Mouse (Mus musculus) CH12.LX (cell line): ENCODE results near the gene Tent5c. TPM values are rescaled to one million over a fixed set of nuclear protein-coding genes. Genes with fewer than 3 reads are reported as not detected.

Source experiments
- DNase-seq: peaks from one replicate; pipeline ENCODE4 v3.0.0-alpha.2; 2013; ENCODE audit errors: extremely low read depth
- H3K27ac ChIP-seq: 2 replicates; pipeline ENCODE4 v1.5.1; 2012; ENCODE audit warnings: low read depth, mild to moderate bottlenecking, control low read depth, moderate library complexity; ENCODE audit not compliant: insufficient read depth
- H3K27me3 ChIP-seq: replicated peaks from 2 replicates; pipeline ENCODE3; 2012; ENCODE audit warnings: inconsistent platforms
- H3K36me3 ChIP-seq, 2 experiments: replicated peaks in 1 of 2; 2 replicates each; pipeline versions ENCODE3 to v1.6.1; 2012; ENCODE audit warnings: inconsistent platforms in 1 of 2, low read length in 1 of 2, mild to moderate bottlenecking in 1 of 2, mixed read lengths in 1 of 2, moderate library complexity in 1 of 2; ENCODE audit not compliant: control insufficient read depth in 1 of 2, insufficient read depth in 1 of 2
- H3K4me1 ChIP-seq, 2 experiments: 2 replicates each; pipeline ENCODE4 v1.6.1; 2012; ENCODE audit warnings: inconsistent platforms in 1 of 2, moderate library complexity in 1 of 2; ENCODE audit not compliant: insufficient read depth in 2 of 2, control insufficient read depth in 1 of 2
- H3K4me2 ChIP-seq: 2 replicates; pipeline ENCODE4 v1.6.1; 2012; ENCODE audit warnings: low read depth, mild to moderate bottlenecking, control low read depth; ENCODE audit not compliant: poor library complexity, insufficient read depth, severe bottlenecking
- H3K4me3 ChIP-seq, 3 experiments: fragments of 150-350 bp in 1 of 3; sonication (generic) in 1 of 3; replicated peaks in 1 of 3; 2 replicates each; pipeline versions ENCODE3 to v1.5.1; 2011 to 2012; ENCODE audit warnings: low read depth in 2 of 3, low read length in 2 of 3, mild to moderate bottlenecking in 2 of 3, moderate library complexity in 2 of 3, control low read depth in 1 of 3, improper control_type of control experiment in 1 of 3, inconsistent platforms in 1 of 3, mixed read lengths in 1 of 3; ENCODE audit not compliant: poor library complexity in 1 of 3
- H3K79me2 ChIP-seq: replicated peaks from 2 replicates; pipeline ENCODE4 v1.6.1; 2012; ENCODE audit warnings: mild to moderate bottlenecking, moderate library complexity; ENCODE audit not compliant: control insufficient read depth, poor library complexity, insufficient read depth, severe bottlenecking; ENCODE audit errors: extremely low read depth
- H3K9ac ChIP-seq: 2 replicates; pipeline ENCODE4 v1.6.1; 2012; ENCODE audit warnings: low read depth, mild to moderate bottlenecking, control low read depth, moderate library complexity; ENCODE audit not compliant: insufficient read depth
- H3K9me3 ChIP-seq: replicated peaks from 2 replicates; pipeline ENCODE3; 2012; ENCODE audit warnings: low read length, inconsistent platforms, mixed read lengths
- BHLHE40 ChIP-seq: IDR thresholded peaks from 2 replicates; pipeline ENCODE4 v1.6.1; 2011; ENCODE audit warnings: mild to moderate bottlenecking, low read depth, low read length, improper control_type of control experiment
- CHD1 ChIP-seq: IDR thresholded peaks from 2 replicates; pipeline ENCODE4 v1.6.1; 2012; ENCODE audit warnings: low read depth, low read length, improper control_type of control experiment, inconsistent platforms
- CTCF ChIP-seq, 2 experiments: IDR thresholded peaks in 1 of 2; conservative IDR thresholded peaks in 1 of 2; 2 replicates each; pipeline ENCODE4 v1.5.1; 2011 to 2012; ENCODE audit warnings: low read depth in 2 of 2, low read length in 2 of 2, improper control_type of control experiment in 1 of 2, inconsistent platforms in 1 of 2, mild to moderate bottlenecking in 1 of 2, moderate library complexity in 1 of 2
- E2F4 ChIP-seq: IDR thresholded peaks from 2 replicates; pipeline ENCODE4 v1.6.1; 2011; ENCODE audit warnings: low read depth, low read length, improper control_type of control experiment; ENCODE audit not compliant: insufficient replicate concordance
- EP300 ChIP-seq: IDR thresholded peaks from 2 replicates; pipeline ENCODE4 v1.6.1; 2011; ENCODE audit warnings: low read length, improper control_type of control experiment
- ETS1 ChIP-seq: conservative IDR thresholded peaks from 2 replicates; pipeline ENCODE4 v1.6.1; 2012; ENCODE audit warnings: low read depth, mild to moderate bottlenecking, inconsistent platforms, low read length, improper control_type of control experiment, moderate library complexity
- GABPA ChIP-seq: IDR thresholded peaks from 2 replicates; pipeline ENCODE4 v1.6.1; 2012; ENCODE audit warnings: low read depth, low read length, improper control_type of control experiment, inconsistent platforms; ENCODE audit not compliant: insufficient replicate concordance
- HCFC1 ChIP-seq: IDR thresholded peaks from 2 replicates; pipeline ENCODE4 v1.6.1; 2012; ENCODE audit warnings: low read depth, mild to moderate bottlenecking, inconsistent platforms, low read length, improper control_type of control experiment
- IRF4 ChIP-seq: IDR thresholded peaks from 2 replicates; pipeline ENCODE4 v1.6.1; 2014; ENCODE audit warnings: low read depth, mild to moderate bottlenecking, inconsistent platforms, low read length, improper control_type of control experiment
- JUN ChIP-seq: IDR thresholded peaks from 2 replicates; pipeline ENCODE4 v1.6.1; 2011; ENCODE audit warnings: low read depth, mild to moderate bottlenecking, low read length, improper control_type of control experiment, moderate library complexity; ENCODE audit not compliant: insufficient read depth
- JUND ChIP-seq: conservative IDR thresholded peaks from 2 replicates; pipeline ENCODE4 v1.6.1; 2011; ENCODE audit warnings: low read depth, low read length, improper control_type of control experiment
- KAT2A ChIP-seq: IDR thresholded peaks from 2 replicates; pipeline ENCODE4 v1.6.1; 2012; ENCODE audit warnings: low read length, improper control_type of control experiment, inconsistent platforms; ENCODE audit not compliant: insufficient replicate concordance
- MAFK ChIP-seq: IDR thresholded peaks from 2 replicates; pipeline ENCODE4 v1.6.1; 2011; ENCODE audit warnings: low read length, improper control_type of control experiment; ENCODE audit not compliant: insufficient replicate concordance
- MAX ChIP-seq: IDR thresholded peaks from 2 replicates; pipeline ENCODE4 v1.6.1; 2011; ENCODE audit warnings: low read length, improper control_type of control experiment
- MAZ ChIP-seq: IDR thresholded peaks from 2 replicates; pipeline ENCODE4 v1.6.1; 2012; ENCODE audit warnings: low read depth, mild to moderate bottlenecking, inconsistent platforms, low read length, improper control_type of control experiment, moderate library complexity
- MEF2A ChIP-seq: IDR thresholded peaks from 2 replicates; pipeline ENCODE4 v1.6.1; 2014; ENCODE audit warnings: low read depth, mild to moderate bottlenecking, inconsistent platforms, low read length, improper control_type of control experiment, borderline replicate concordance
- MXI1 ChIP-seq: IDR thresholded peaks from 2 replicates; pipeline ENCODE4 v1.6.1; 2011; ENCODE audit warnings: mild to moderate bottlenecking, low read depth, low read length, improper control_type of control experiment
- MYC ChIP-seq: IDR thresholded peaks from 2 replicates; pipeline ENCODE4 v1.6.1; 2011; ENCODE audit warnings: low read depth, mild to moderate bottlenecking, improper control_type of control experiment, low read length
- NELFE ChIP-seq: IDR thresholded peaks from 2 replicates; pipeline ENCODE4 v1.6.1; 2011; ENCODE audit warnings: low read depth, low read length, improper control_type of control experiment
- NRF1 ChIP-seq: IDR thresholded peaks from 2 replicates; pipeline ENCODE4 v1.6.1; 2014; ENCODE audit warnings: low read depth, mild to moderate bottlenecking, inconsistent platforms, low read length, improper control_type of control experiment, moderate library complexity
- POLR2A ChIP-seq: IDR thresholded peaks from 2 replicates; pipeline ENCODE4 v1.6.1; 2011; ENCODE audit warnings: low read depth, mild to moderate bottlenecking, improper control_type of control experiment, low read length
- POLR2AphosphoS2 ChIP-seq: IDR thresholded peaks from 2 replicates; pipeline ENCODE4 v1.6.1; 2011; ENCODE audit warnings: low read depth, low read length, improper control_type of control experiment
- RAD21 ChIP-seq: IDR thresholded peaks from 2 replicates; pipeline ENCODE4 v1.6.1; 2011; ENCODE audit warnings: low read depth, mild to moderate bottlenecking, low read length, improper control_type of control experiment, moderate library complexity
- RCOR1 ChIP-seq: conservative IDR thresholded peaks from 2 replicates; pipeline ENCODE4 v1.6.1; 2012; ENCODE audit warnings: low read depth, mild to moderate bottlenecking, inconsistent platforms, low read length, improper control_type of control experiment
- SIN3A ChIP-seq: IDR thresholded peaks from 2 replicates; pipeline ENCODE4 v1.6.1; 2012; ENCODE audit warnings: low read length, improper control_type of control experiment, inconsistent platforms
- TBP ChIP-seq: conservative IDR thresholded peaks from 2 replicates; pipeline ENCODE4 v1.6.1; 2011; ENCODE audit warnings: low read depth, low read length, improper control_type of control experiment
- TCF12 ChIP-seq: IDR thresholded peaks from 2 replicates; pipeline ENCODE4 v1.6.1; 2014; ENCODE audit warnings: low read depth, mild to moderate bottlenecking, inconsistent platforms, low read length, improper control_type of control experiment
- UBTF ChIP-seq: IDR thresholded peaks from 2 replicates; pipeline ENCODE4 v1.6.1; 2012; ENCODE audit warnings: low read depth, mild to moderate bottlenecking, inconsistent platforms, low read length, improper control_type of control experiment, moderate library complexity
- USF2 ChIP-seq: conservative IDR thresholded peaks from 2 replicates; pipeline ENCODE4 v1.6.1; 2011; ENCODE audit warnings: low read depth, low read length, improper control_type of control experiment
- ZC3H11A ChIP-seq: IDR thresholded peaks from 2 replicates; pipeline ENCODE4 v1.6.1; 2012; ENCODE audit warnings: low read depth, mild to moderate bottlenecking, inconsistent platforms, low read length, improper control_type of control experiment
- ZKSCAN1 ChIP-seq: IDR thresholded peaks from 2 replicates; pipeline ENCODE4 v1.6.1; 2012; ENCODE audit warnings: low read depth, inconsistent platforms, low read length, improper control_type of control experiment, borderline replicate concordance
- ZMIZ1 ChIP-seq: IDR thresholded peaks from 2 replicates; pipeline ENCODE4 v1.6.1; 2012; ENCODE audit warnings: low read depth, mild to moderate bottlenecking, inconsistent platforms, low read length, improper control_type of control experiment
- ZNF384 ChIP-seq: IDR thresholded peaks from 2 replicates; pipeline ENCODE4 v1.6.1; 2012; ENCODE audit warnings: low read depth, low read length, improper control_type of control experiment, inconsistent platforms
- dilution Hi-C: fragments of 300-500 bp; cut with MboI; formaldehyde crosslinking; loops from 2 replicates; pipeline ENCODE4 v1.14.3; 2020; ENCODE audit warnings: low sequenced_read_pairs; ENCODE audit not compliant: extremely low pct_unique_long_range_greater_than_20kb, extremely low pct_ligation_motif_present
- in situ Hi-C: fragments of 300-500 bp; cut with MboI; formaldehyde crosslinking; loops from 3 replicates; pipeline ENCODE4 v1.14.3; 2019; ENCODE audit warnings: low sequenced_read_pairs, low pct_ligation_motif_present, low pct_unique_long_range_greater_than_20kb, mixed read lengths
- polyA plus RNA-seq: library from polyadenylated mRNA; unstranded; fragments of >175 nt; gene quantifications from 2 replicates; pipeline ENCODE4 v1.2.1, GENCODE M21; 2012; ENCODE audit warnings: low read depth; ENCODE audit not compliant: insufficient read length
- total RNA-seq, 2 experiments: library from RNA; depleted of rRNA; stranded (reverse); fragments of 300-350 nt in 1 of 2; fragments of >200 nt in 1 of 2; gene quantifications; 2 replicates each; pipeline ENCODE4 v1.2.3; 2012 to 2014

Gene Tent5c
- total and polyA plus RNA-seq, 3 experiments: 10.6 to 18.7 (median 12.3) TPM

DNA sequence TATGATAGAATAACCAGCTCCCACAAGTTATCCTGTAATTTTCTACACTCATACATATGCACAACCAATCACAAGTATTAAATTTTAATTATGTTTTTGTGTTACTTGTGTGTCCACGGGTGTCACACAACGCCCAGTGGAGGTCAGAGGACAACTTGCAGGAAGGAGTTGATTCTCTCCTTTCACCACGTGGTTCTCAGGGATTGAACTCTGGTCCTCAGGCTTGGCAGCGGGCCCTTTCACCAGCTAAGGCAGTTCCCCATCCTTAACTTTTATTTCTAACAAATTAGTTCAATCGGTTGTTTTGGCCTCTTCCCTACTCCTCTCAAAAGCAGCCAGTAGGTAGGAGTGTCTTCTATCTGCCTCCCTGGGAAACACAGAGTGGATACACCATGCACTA is 24.5 kb downstream of the Tent5c start:
- peaks cover 0 to 5% of the 10 kb centered on the region in 2 experiments for H3K36me3 ChIP-seq
- in situ Hi-C loops: no loop called here
- TF ChIP-seq HCFC1 (no peak), KAT2A (no peak), E2F4 (no peak), UBTF (no peak), EP300 (no peak), MAZ (no peak), RCOR1 (no peak)

DNA sequence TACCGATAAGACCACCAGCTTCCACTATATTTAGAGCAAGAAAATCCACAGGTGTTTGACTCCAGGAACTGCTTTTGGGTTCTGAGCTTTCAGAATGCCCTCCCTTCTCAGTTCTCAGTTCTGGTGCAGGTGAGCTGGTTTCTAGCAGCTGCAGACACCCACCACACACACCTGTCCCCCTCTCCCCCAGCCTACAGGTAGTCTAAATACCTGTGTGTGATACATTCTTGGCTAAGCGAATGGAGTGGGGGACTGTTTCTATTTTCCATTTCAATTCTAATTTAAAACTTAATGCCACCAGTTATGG is 25.2 kb downstream of the Tent5c start:
- H3K9me3 ChIP-seq: no peaks in the 10 kb centered on the region
- in situ Hi-C loops: no loop called here
- no peak overlapping the region for H3K4me3 ChIP-seq
- no peak overlapping the region for H3K27ac ChIP-seq
- dilution Hi-C loops: no loop called here
- no peak overlapping the region for H3K9ac ChIP-seq
- H3K36me3 ChIP-seq: no peaks in the 10 kb centered on the region
- DNase-seq: no peak
- no peak overlapping the region for H3K4me2 ChIP-seq
- H3K27me3 ChIP-seq: no peaks in the 10 kb centered on the region
- no peaks in the 10 kb centered on the region for H3K79me2 ChIP-seq
- peaks cover 16 to 30% of the 10 kb centered on the region in 2 experiments for H3K4me1 ChIP-seq
- no peak for TF ChIP-seq USF2
- TF ChIP-seq MAFK: no peak
- no peak for TF ChIP-seq ZKSCAN1
- no peak for TF ChIP-seq NRF1
- no peak for TF ChIP-seq MXI1
- TF ChIP-seq NELFE: no peak
- TF ChIP-seq CTCF (conservative IDR thresholded peaks at IDR 0.05 in 1 of 2, IDR thresholded peaks at IDR 0.05 in 1 of 2; ENCODE audit: low read depth in 2 of 2, low read length in 2 of 2): no peak
- no peak for TF ChIP-seq E2F4
- TF ChIP-seq MEF2A: 0 out of 2 replicates have a peak, but pooled peaks have one; percentile 52
- no peak for TF ChIP-seq POLR2A
- no peak for TF ChIP-seq JUN
- no peak for TF ChIP-seq ZMIZ1
- no peak for TF ChIP-seq ZNF384
- TF ChIP-seq SIN3A: no peak
- no peak for TF ChIP-seq JUND
- TF ChIP-seq TCF12: peak; percentile 92
- no peak for TF ChIP-seq MAZ
- TF ChIP-seq HCFC1: no peak
- TF ChIP-seq MAX: no peak
- TF ChIP-seq ZC3H11A: no peak
- TF ChIP-seq KAT2A: no peak
- TF ChIP-seq EP300: 0 out of 2 replicates have a peak, but pooled peaks have one; percentile 42
- 0 out of 2 replicates have a peak, but pooled peaks have one; percentile 34 for TF ChIP-seq BHLHE40
- TF ChIP-seq UBTF: no peak
- TF ChIP-seq POLR2AphosphoS2: no peak
- no peak for TF ChIP-seq RCOR1
- TF ChIP-seq RAD21: no peak; the same call in 1 of the 2 replicates
- TF ChIP-seq CHD1: no peak
- no peak for TF ChIP-seq ETS1
- TF ChIP-seq IRF4: 0 out of 2 replicates have a peak, but pooled peaks have one; percentile 2
- no peak for TF ChIP-seq TBP
- TF ChIP-seq GABPA: no peak
- TF ChIP-seq MYC: no peak

More for the DNA sequence above, 24.5 kb downstream of the Tent5c start:
- H3K4me3 ChIP-seq: no peak overlapping the region
- H3K27ac ChIP-seq: no peak overlapping the region
- no peaks in the 10 kb centered on the region for H3K9me3 ChIP-seq
- no peaks in the 10 kb centered on the region for H3K79me2 ChIP-seq
- no peaks in the 10 kb centered on the region for H3K27me3 ChIP-seq
- DNase-seq: no peak
- H3K4me1 ChIP-seq: peaks cover 16 to 32% of the 10 kb centered on the region in 2 experiments
- dilution Hi-C loops: no loop called here
- H3K4me2 ChIP-seq: no peak overlapping the region
- H3K9ac ChIP-seq: no peak overlapping the region
